Mouse (Mus musculus) ovary, postnatal 10 days (tissue): ENCODE results near the gene Cxcl16.
"Not testable (repeated sequence)": the region's sequence is repeated elsewhere in the genome, so short reads cannot be mapped to it uniquely, and the experiment has no call there.

Experiments
- DNase-seq: peaks from one replicate; pipeline ENCODE4 v3.0.0; 2022; ENCODE audit warnings: low spot score

The Cxcl16 gene

GRCm38 (mm10) chr11:70459601-70460101, at the start of gene Cxcl16:
TSS of gene Cxcl16 (minus strand) at chr11:70459984.
- DNase-seq = peak; percentile 31

DNA sequence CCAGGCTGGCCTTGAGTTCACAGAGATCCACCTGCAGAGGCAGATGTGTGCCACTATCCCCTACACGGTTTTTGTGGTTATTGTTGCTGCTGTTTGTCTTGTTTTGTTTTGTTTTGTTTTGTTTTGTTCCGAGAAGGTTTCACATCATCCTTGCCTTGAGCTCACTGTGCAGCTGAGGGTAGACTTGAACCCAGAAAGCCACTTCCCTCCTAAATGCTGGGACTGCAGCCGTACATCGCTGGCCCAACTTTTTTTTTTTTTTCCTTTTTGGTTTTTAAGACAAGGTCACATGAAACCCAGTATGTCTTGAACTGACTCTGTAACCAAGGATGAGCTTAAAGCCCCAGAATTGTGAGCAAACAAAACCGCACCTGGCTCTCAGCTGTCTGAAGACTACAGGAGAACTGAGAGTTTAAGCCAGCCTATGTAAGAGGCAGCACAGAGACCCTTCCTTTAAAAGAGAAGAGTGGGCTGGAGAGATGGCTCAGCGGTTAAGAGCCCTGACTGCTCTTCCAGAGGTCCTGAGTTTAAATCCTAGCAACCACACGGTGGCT, 47.3 kb upstream of the Cxcl16 start:
- no peak for DNase-seq

DNA sequence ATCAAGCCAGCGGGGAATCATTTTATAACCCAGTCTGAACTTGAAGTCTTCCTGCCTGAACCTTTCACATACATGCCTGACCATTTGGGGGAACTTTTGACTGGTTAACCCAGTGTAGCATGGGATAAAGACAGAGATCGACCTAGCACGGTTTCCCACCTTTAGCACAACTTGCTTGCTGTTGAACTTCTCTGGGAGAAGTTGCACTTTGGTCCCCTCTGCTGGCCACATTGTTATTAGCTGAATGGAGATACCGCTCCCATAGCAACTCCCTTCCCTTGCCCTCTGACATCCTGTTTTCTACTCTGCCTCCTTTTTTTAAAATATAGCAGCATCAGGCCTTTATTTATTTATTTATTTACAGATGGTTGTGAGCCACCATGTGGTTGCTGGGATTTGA, 46.6 kb upstream of the Cxcl16 start:
- DNase-seq = no peak

DNA sequence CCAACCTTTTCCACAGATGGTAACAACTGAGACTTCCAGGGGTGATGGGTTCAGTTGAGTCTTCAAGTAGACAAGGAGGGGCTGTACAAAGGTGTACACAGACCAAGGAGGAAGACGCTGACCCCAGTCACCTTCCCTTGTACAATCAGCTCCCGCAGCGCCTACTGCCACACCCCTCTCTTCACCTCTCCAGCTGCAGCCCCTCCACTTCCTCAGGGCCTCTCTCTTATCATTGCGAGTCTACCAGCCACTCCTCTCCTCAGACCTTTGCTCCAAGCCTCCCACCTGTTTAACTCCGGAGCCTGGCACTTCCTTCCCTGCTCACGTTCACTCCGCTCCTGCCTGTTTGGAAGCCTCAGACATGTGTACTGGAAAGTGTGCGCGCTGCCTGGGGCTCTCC, 45.2 kb upstream of the Cxcl16 start, which contains the start of gene Tm4sf5:
Gene Tm4sf5, plus strand, starts transcription at position 275 of the 400 bp plus-strand sequence.
- DNase-seq = no peak

- DNase-seq = no peak
Observed at GRCm38 (mm10) chr11:70502018-70502417, 42.2 kb upstream of the Cxcl16 start.

GRCm38 (mm10) chr11:70500476-70500812, 40.7 kb upstream of the Cxcl16 start:
- DNase-seq = no peak

GRCm38 (mm10) chr11:70499566-70500475, 40.0 kb upstream of the Cxcl16 start:
- no peak for DNase-seq

GRCm38 (mm10) chr11:70489684-70490083, 29.9 kb upstream of the Cxcl16 start:
- DNase-seq = no peak

- no peak for DNase-seq
Observed at GRCm38 (mm10) chr11:70489138-70489537, 29.4 kb upstream of the Cxcl16 start.

GRCm38 (mm10) chr11:70487816-70488215, 28.0 kb upstream of the Cxcl16 start:
- DNase-seq = no peak

- DNase-seq = no peak
Observed at GRCm38 (mm10) chr11:70485498-70485897, 25.7 kb upstream of the Cxcl16 start.

GRCm38 (mm10) chr11:70474872-70475534, 15.2 kb upstream of the Cxcl16 start:
- no peak for DNase-seq

DNA sequence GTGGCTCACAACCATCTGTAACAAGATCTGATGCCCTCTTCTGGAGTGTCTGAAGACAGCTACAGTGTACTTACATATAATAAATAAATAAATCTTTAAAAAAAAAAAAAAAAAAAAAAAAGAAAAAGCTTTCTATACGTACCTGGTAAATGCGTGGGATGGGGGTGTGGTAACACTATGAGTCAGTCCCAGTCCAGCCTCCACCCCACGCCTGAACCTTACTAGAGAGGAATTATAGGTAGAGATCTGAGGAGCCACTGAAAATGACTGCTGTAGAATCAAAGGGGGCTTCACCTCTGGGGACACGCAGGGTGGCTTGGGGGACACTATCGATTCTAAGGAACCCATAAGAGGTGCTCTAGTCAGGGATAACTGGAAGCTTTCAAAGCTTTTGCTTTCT, 13.5 kb upstream of the Cxcl16 start:
- DNase-seq = not testable (repeated sequence)

- no peak for DNase-seq
Observed at GRCm38 (mm10) chr11:70472716-70473115, 12.9 kb upstream of the Cxcl16 start.

DNA sequence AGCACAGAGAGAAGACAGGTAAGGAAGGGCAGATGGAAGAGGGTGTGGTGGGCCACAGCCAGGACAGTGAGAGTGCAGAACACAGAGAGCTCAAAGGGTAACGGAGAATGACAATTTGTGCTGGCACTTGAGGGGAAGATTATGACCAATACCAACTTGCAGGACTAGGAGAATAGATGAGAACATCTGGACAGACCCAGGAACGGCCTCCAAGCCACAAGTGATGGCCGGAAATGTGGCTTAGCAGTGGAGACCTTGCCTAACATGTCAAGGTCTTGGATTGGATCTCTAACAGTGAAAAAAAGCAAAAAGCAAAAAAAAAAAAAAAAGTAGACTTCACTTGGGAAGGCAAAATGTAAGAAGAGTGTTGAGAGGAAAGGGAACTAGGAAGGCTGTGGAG, 10.0 kb upstream of the Cxcl16 start:
- DNase-seq = no peak

- DNase-seq = no peak
Observed at GRCm38 (mm10) chr11:70467902-70468619, 8.3 kb upstream of the Cxcl16 start.

DNA sequence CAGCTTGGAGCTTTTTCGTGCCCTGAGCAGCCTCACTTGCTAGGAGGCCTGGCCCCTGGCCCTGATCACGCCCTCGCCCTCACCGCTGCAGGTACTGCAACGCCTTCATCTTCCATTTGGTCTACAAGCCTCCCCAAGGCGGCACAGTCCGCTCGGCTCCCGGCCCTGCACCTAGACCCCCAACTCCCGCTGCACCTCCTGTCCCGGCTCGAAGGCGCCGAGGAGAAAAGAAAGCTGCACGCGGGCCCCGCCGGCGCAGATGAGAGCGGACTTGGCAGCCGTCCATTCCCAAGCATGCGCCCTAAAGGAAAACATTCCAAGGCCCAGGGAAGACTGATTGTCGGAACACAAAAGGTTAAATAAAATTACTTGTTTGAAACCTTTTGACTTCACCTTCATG, 6.0 kb upstream of the Cxcl16 start:
- no peak for DNase-seq

DNA sequence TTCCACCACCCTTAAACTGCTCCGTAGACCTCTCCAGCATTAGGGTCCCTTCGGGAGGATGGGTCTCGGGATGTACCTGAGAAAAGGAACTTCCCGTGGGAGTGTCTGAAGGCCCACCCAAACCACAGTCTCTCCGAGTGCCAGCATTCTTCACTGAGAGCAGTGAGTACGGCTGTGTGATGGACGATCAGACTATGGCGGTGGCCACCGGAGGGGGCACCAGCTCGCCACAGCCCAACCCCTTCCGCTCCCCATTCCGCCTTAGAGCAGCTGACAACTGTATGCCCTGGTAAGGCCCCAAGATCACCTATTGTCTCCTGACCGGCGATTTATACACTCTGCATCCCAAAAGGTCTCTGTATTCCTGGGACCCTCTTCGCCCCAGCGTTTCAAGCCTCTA, 5.4 kb upstream of the Cxcl16 start:
- no peak for DNase-seq

DNA sequence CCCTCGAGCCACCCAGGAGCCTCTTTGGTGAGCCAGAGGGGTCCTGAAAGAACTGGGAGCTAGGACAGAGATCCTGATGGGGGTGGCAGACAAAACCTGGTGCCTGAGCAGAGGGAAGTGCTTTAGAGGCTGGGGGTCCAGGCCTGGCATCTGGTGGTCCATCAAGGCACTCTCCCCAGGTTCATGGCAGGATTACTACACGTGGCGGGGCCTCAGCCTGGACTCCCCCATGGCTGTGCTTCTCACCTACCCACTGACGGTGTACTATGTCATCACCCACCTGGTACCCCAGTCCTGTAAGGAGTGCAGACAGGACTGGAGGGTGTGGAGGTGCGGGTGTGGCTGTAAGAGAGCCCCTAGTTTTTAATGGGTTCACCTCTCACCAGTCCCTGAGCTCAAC, 4.2 kb upstream of the Cxcl16 start:
- DNase-seq = no peak

DNA sequence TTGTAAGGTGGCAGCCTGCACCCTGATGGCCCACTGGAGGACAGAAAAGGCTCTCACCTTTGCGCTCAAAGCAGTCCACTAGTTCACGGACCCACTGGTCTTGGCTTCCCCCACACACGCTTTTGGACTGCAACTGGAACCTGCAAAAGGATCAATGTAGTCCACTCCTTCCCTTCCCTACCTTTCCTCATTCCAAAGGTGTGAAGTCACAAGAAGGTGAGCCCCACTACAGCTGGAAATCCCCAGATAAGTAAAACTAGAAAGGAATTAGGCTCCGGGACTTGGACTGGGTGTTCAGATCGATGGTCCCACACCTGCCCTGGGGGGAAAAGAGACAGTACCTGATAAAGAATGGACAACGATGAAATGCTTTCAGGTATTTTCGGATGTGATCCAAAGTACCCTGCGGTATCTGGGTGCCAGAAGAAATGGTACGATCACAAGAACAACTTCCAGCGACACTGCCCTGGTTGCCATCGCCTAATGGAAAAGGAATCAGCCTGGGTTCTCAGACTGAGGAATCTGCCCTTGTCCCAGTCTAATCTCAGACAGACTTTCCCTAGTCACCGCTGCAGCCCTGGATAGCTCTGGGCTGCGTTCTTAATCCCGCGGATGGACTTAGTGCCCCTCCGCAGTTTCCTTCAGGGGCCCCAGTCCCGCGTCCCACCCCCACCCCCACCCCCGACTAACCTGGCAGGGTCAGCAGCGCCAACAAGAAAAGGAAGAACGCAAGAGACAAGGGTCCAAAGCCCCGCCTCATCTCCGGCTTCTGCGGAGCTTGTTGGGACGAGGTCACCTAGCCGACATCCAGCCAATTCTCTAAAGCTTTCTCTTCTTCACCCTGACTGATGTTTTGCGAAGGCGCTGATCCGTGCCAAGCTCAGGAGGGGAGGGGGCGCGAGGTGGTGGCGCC, 840 bp downstream of the Cxcl16 start, which contains the start of gene Zmynd15:
Gene Zmynd15, plus strand, starts transcription at position 746 of the 913 bp plus-strand sequence.
- DNase-seq = no peak
